Mouse (Mus musculus): ENCODE measurements at regions not wholly inside any gene's neighbourhood (a gene's known extent, or its start where the extent isn't known, plus 50 kb on each side); places are given as distances from the start of the nearest gene placed in this dataset.

- no peak for DNase-seq (ENCODE audit: low spot score in 2 of 2)
These were observed 214.1 kb upstream of the Cdh4 start for GRCm38 (mm10) chr2:179228096-179228495.

- no peak for DNase-seq (ENCODE audit: low spot score in 2 of 2)
These were observed 210.4 kb upstream of the Cdh4 start for GRCm38 (mm10) chr2:179231708-179232354.

GRCm38 (mm10) chr2:179238166-179238565, 204.1 kb upstream of the Cdh4 start:
- DNase-seq (ENCODE audit: low spot score in 2 of 2): no peak

GRCm38 (mm10) chr2:179260892-179261291, 181.3 kb upstream of the Cdh4 start:
- DNase-seq (ENCODE audit: low spot score in 2 of 2): no peak

- DNase-seq (ENCODE audit: low spot score in 2 of 2): no peak
These were observed 178.3 kb upstream of the Cdh4 start for GRCm38 (mm10) chr2:179263888-179264287.

GRCm38 (mm10) chr2:179265436-179265835, 176.8 kb upstream of the Cdh4 start:
- no peak for DNase-seq (ENCODE audit: low spot score in 2 of 2)

- DNase-seq (ENCODE audit: low spot score in 2 of 2): no peak
These were observed 164.9 kb upstream of the Cdh4 start for GRCm38 (mm10) chr2:179277204-179277886.

GRCm38 (mm10) chr2:179277887-179278282, 164.3 kb upstream of the Cdh4 start:
- DNase-seq (ENCODE audit: low spot score in 2 of 2): no peak

- peak in 1 of 2 experiments; percentile 21 for DNase-seq (ENCODE audit: low spot score in 2 of 2)
These were observed 160.0 kb upstream of the Cdh4 start for GRCm38 (mm10) chr2:179282276-179282675.

GRCm38 (mm10) chr2:179290394-179290793, 151.8 kb upstream of the Cdh4 start:
- no peak for DNase-seq (ENCODE audit: low spot score in 2 of 2)

- peak in 1 of 2 experiments; percentile 43 for DNase-seq (ENCODE audit: low spot score in 2 of 2)
These were observed 151.1 kb upstream of the Cdh4 start for GRCm38 (mm10) chr2:179291046-179291563.

GRCm38 (mm10) chr2:179291958-179292357, 150.3 kb upstream of the Cdh4 start:
- no peak for DNase-seq (ENCODE audit: low spot score in 2 of 2)

GRCm38 (mm10) chr2:179292566-179292965, 149.7 kb upstream of the Cdh4 start:
- no peak for DNase-seq (ENCODE audit: low spot score in 2 of 2)

GRCm38 (mm10) chr2:179293114-179293513, 149.1 kb upstream of the Cdh4 start:
- DNase-seq (ENCODE audit: low spot score in 2 of 2): no peak

GRCm38 (mm10) chr2:179297057-179297456, 145.2 kb upstream of the Cdh4 start:
- DNase-seq (ENCODE audit: low spot score in 2 of 2): no peak

- no peak for DNase-seq (ENCODE audit: low spot score in 2 of 2)
These were observed 138.5 kb upstream of the Cdh4 start for GRCm38 (mm10) chr2:179303765-179304164.

- no peak for DNase-seq (ENCODE audit: low spot score in 2 of 2)
These were observed 134.8 kb upstream of the Cdh4 start for GRCm38 (mm10) chr2:179307286-179307931.

GRCm38 (mm10) chr2:179307932-179308303, 134.3 kb upstream of the Cdh4 start:
- no peak for DNase-seq (ENCODE audit: low spot score in 2 of 2)

- no peak for DNase-seq (ENCODE audit: low spot score in 2 of 2)
These were observed 124.2 kb upstream of the Cdh4 start for GRCm38 (mm10) chr2:179318046-179318445.

- DNase-seq (ENCODE audit: low spot score in 2 of 2): no peak
These were observed 117.0 kb upstream of the Cdh4 start for GRCm38 (mm10) chr2:179325242-179325641.

GRCm38 (mm10) chr2:179332872-179333489, 109.2 kb upstream of the Cdh4 start:
- DNase-seq (ENCODE audit: low spot score in 2 of 2): no peak

GRCm38 (mm10) chr2:179333587-179333986, 108.6 kb upstream of the Cdh4 start:
- no peak for DNase-seq (ENCODE audit: low spot score in 2 of 2)
